Mouse (Mus musculus): ENCODE measurements around the gene Pygb.

GRCm38 (mm10) chr2:150867021-150867420, 80.5 kb downstream of the Pygb start:
- TF ChIP-seq CTCF (IDR thresholded peaks at IDR 0.05; ENCODE audit: control insufficient read depth, insufficient read depth, low read length) (no peak), POLR2A (IDR thresholded peaks at IDR 0.05; ENCODE audit: borderline replicate concordance, control insufficient read depth, low read depth, low read length) (no peak)
